Mouse (Mus musculus) bone marrow macrophage, adult 2 months (primary cell): ENCODE data around the gene Hyal5. TPM values are rescaled to one million over a fixed set of nuclear protein-coding genes. Genes with fewer than 3 reads are reported as not detected.

ENCODE experiments used
- H3K27ac ChIP-seq: 2 replicates; pipeline ENCODE4 v1.5.1; 2012; ENCODE audit warnings: low read depth, low read length; ENCODE audit not compliant: insufficient read depth
- H3K4me1 ChIP-seq: 2 replicates; pipeline ENCODE4 v1.6.1; 2012; ENCODE audit warnings: low read length; ENCODE audit not compliant: control insufficient read depth, insufficient read depth
- H3K4me3 ChIP-seq: 2 replicates; pipeline ENCODE4 v1.5.1; 2012; ENCODE audit warnings: mild to moderate bottlenecking, low read length, moderate library complexity; ENCODE audit not compliant: insufficient read depth
- CTCF ChIP-seq: IDR thresholded peaks from 2 replicates; pipeline ENCODE4 v1.5.1; 2012; ENCODE audit warnings: low read depth, mild to moderate bottlenecking, low read length, moderate library complexity
- POLR2A ChIP-seq: IDR thresholded peaks from 2 replicates; pipeline ENCODE4 v1.6.1; 2012; ENCODE audit warnings: mild to moderate bottlenecking, low read depth, low read length, borderline replicate concordance
- polyA plus RNA-seq: library from polyadenylated mRNA; stranded (reverse); fragments of >200 nt; gene quantifications from 2 replicates; pipeline ENCODE4 v1.2.4, GENCODE M21; 2012; ENCODE audit not compliant: missing spikeins, insufficient read depth, insufficient read length

Hyal5 gene
- polyA plus RNA-seq, 1 experiment = not detected

DNA sequence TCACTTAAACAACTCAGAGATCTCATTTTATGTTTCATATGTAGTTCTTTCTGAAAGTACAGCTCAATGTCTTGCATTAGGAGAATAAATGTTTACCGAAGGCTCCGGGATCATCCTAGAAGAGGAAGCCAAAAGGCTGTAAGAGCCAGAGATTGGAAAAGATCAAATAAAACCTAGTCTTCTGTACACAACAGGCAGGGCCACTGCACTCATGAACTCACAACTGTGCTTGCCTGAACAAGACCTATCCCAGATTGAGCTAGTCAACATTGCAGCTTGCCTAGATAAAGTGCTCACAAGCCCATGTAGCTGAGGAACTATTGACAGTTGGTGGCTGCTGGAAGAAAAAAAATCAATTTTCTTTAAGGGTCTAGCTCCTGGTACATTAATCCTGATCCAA is 55.8 kb downstream of the Hyal5 start:
- no peak overlapping the region for H3K27ac ChIP-seq
- TF ChIP-seq CTCF (no peak), POLR2A (no peak)
- H3K4me3 ChIP-seq = no peak overlapping the region
- no peaks in the 10 kb centered on the region for H3K4me1 ChIP-seq

DNA sequence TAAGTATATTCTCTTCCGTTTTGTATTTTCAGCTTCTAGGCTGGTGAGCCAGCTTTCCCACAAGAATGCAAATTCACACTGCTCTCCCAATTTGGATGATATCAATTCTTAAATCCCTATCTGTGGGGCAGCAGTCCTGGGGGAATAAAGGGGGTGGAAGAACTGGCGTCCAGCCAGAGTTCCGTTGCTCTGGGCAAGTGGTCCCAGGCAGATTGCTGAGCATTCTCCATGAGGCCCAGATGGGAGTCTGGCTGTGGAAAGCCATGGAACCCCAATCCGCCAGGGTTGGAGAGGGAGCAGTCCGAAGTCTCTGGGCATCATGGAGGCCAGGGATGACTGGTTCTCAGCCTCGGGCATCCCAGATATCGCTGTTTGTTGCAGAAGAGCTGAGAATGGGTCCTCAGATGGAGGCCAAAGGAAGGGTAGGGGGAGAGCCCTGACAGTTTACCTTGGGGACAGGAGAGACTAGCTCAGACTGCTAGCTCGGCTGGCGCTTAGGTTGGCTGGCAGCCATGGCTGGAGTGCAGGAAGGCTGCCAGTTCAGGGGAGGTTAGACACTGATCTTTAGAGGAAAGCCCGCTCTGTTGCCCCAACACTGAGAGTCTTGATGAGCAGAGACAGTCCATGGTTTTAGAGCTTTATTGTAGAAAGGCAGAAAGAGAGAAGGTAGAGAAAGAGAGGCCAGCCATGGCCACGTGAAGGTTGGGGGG is 67.4 kb downstream of the Hyal5 start:
- Histone ChIP-seq H3K27ac (no peak overlapping the region), H3K4me1 (no peaks in the 10 kb centered on the region), H3K4me3 (no peak overlapping the region)
- no peak for TF ChIP-seq POLR2A
- no peak for TF ChIP-seq CTCF

Other genes starting within 250 kb of the Hyal5 start
- 18.5 and 18.7 TPM in 2 replicates for gene Wasl, start 193.0 kb upstream of the Hyal5 start, polyA plus RNA-seq
- not detected in 2 replicates for gene Hyal6, start 124.8 kb upstream of the Hyal5 start, polyA plus RNA-seq
- gene Hyal4, start 109.7 kb upstream of the Hyal5 start, polyA plus RNA-seq = not detected in 2 replicates
- gene Spam1, start 66.8 kb upstream of the Hyal5 start, polyA plus RNA-seq = not detected in 2 replicates
- not detected in 2 replicates for gene Tmem229a, start 98.3 kb downstream of the Hyal5 start, polyA plus RNA-seq